Mouse (Mus musculus) liver, embryonic 13.5 days (tissue): ENCODE results near the gene Chmp6. TPM values are rescaled to one million over a fixed set of nuclear protein-coding genes. Genes with fewer than 3 reads are reported as not detected.

Experiments
- ATAC-seq: fragments of 200-750 bp; cut with Nextera tagmentation; 2 replicates; pipeline ENCODE4 v1.8.0; 2017; ENCODE audit warnings: low read depth, mild to moderate bottlenecking, moderate number of reproducible peaks, moderate library complexity
- DNase-seq: peaks from one replicate; pipeline ENCODE4 v3.0.0; 2022
- H3K27ac ChIP-seq: fragments of 300-500 bp; sonication (generic); 2 replicates; pipeline ENCODE4 v1.5.1; 2015; ENCODE audit warnings: moderate library complexity, mild to moderate bottlenecking, inconsistent platforms
- H3K27me3 ChIP-seq: fragments of 300-500 bp; sonication (generic); 2 replicates; pipeline ENCODE4 v1.6.1; 2015; ENCODE audit warnings: mild to moderate bottlenecking, inconsistent platforms
- H3K36me3 ChIP-seq: fragments of 300-500 bp; sonication (generic); 2 replicates; pipeline ENCODE4 v1.6.1; 2015; ENCODE audit warnings: mild to moderate bottlenecking, inconsistent platforms
- H3K4me1 ChIP-seq: fragments of 300-500 bp; sonication (generic); replicated peaks from 2 replicates; pipeline ENCODE4 v1.6.1; 2015; ENCODE audit warnings: inconsistent platforms
- H3K4me2 ChIP-seq: fragments of 300-500 bp; sonication (generic); 2 replicates; pipeline ENCODE4 v1.6.1; 2015; ENCODE audit warnings: inconsistent platforms, mild to moderate bottlenecking, moderate library complexity
- H3K4me3 ChIP-seq: fragments of 300-500 bp; sonication (generic); replicated peaks from 2 replicates; pipeline ENCODE4 v1.5.1; 2015; ENCODE audit warnings: mild to moderate bottlenecking, inconsistent platforms
- H3K9ac ChIP-seq: fragments of 300-500 bp; sonication (generic); 2 replicates; pipeline ENCODE4 v1.6.1; 2015; ENCODE audit warnings: mild to moderate bottlenecking, inconsistent platforms
- H3K9me3 ChIP-seq: fragments of 300-500 bp; sonication (generic); replicated peaks from 2 replicates; pipeline ENCODE4 v1.6.1; 2016; ENCODE audit warnings: inconsistent platforms
- WGBS: fragments of 180-500 bp; shearing (Covaris S2); methylation state at CpG from one replicate; pipeline ENCODE4 v1.1.7; 2015; ENCODE audit not compliant: insufficient replicate concordance; 5-methylcytosine and 5-hydroxymethylcytosine counted together
- polyA plus RNA-seq: library from polyadenylated mRNA; unstranded; fragments of >200 nt; fragmentation: Nextera tagmentation; extraction: Ambion mirVana; gene quantifications from 2 replicates; pipeline ENCODE4 v1.2.1, GENCODE M21; 2015

Chmp6 gene
- polyA plus RNA-seq, 1 experiment from 2014 or later = 37.4 TPM

- 26% methylated on average over 5 of the region's 5 CpGs for WGBS
- H3K9me3 ChIP-seq = no peaks in the 10 kb centered on the region
- no peak overlapping the region for H3K4me3 ChIP-seq
- H3K36me3 ChIP-seq = no peaks in the 10 kb centered on the region
- no peak overlapping the region for H3K9ac ChIP-seq
- H3K27ac ChIP-seq = no peak overlapping the region
- H3K4me2 ChIP-seq = no peak overlapping the region
- ATAC-seq (no peak), DNase-seq (peak; percentile 30)
- no peaks in the 10 kb centered on the region for H3K27me3 ChIP-seq
- peaks cover 16% of the 10 kb centered on the region for H3K4me1 ChIP-seq
Observed at GRCm38 (mm10) chr11:119925176-119925575, 11.9 kb downstream of the Chmp6 start.

GRCm38 (mm10) chr11:119926762-119927161 is 13.5 kb downstream of the Chmp6 start:
- H3K4me3 ChIP-seq = no peak overlapping the region
- H3K4me2 ChIP-seq = no peak overlapping the region
- WGBS = 57% methylated on average over 5 of the region's 5 CpGs
- DNase-seq = no peak
- H3K36me3 ChIP-seq = no peaks in the 10 kb centered on the region
- ATAC-seq = no peak
- no peak overlapping the region for H3K27ac ChIP-seq
- H3K9ac ChIP-seq = no peak overlapping the region
- no peaks in the 10 kb centered on the region for H3K27me3 ChIP-seq
- H3K4me1 ChIP-seq = peaks cover 14% of the 10 kb centered on the region
- no peaks in the 10 kb centered on the region for H3K9me3 ChIP-seq

- Histone ChIP-seq H3K36me3 (no peaks in the 10 kb centered on the region), H3K27me3 (no peaks in the 10 kb centered on the region), H3K4me3 (peak overlapping the region; percentile 35), H3K9me3 (no peaks in the 10 kb centered on the region), H3K27ac (no peak overlapping the region), H3K4me2 (peak overlapping the region; percentile 54), H3K9ac (no peak overlapping the region; the same call in 1 of the 2 replicates), H3K4me1 (peaks cover 10% of the 10 kb centered on the region; the same call in 1 of the 2 replicates)
- 0 out of 2 replicates have a peak, but pooled peaks have one; percentile 55 for ATAC-seq
- DNase-seq = peak; percentile 34
- 9% methylated on average over 16 of the region's 16 CpGs for WGBS
Observed at GRCm38 (mm10) chr11:119928023-119928681, 14.9 kb downstream of the Chmp6 start.

GRCm38 (mm10) chr11:119929603-119930265 is 16.5 kb downstream of the Chmp6 start:
- Histone ChIP-seq H3K27ac (no peak overlapping the region), H3K9ac (no peak overlapping the region), H3K36me3 (no peaks in the 10 kb centered on the region), H3K27me3 (no peaks in the 10 kb centered on the region), H3K4me2 (no peak overlapping the region), H3K9me3 (no peaks in the 10 kb centered on the region), H3K4me3 (no peak overlapping the region), H3K4me1 (peaks cover 7% of the 10 kb centered on the region; the same call in 1 of the 2 replicates)
- DNase-seq (no peak), ATAC-seq (no peak)
- WGBS = 55% methylated on average over 6 of the region's 6 CpGs

- Histone ChIP-seq H3K4me1 (peaks cover 23% of the 10 kb centered on the region), H3K36me3 (no peaks in the 10 kb centered on the region), H3K4me2 (no peak overlapping the region), H3K9ac (no peak overlapping the region), H3K9me3 (no peaks in the 10 kb centered on the region), H3K27ac (no peak overlapping the region), H3K4me3 (no peak overlapping the region), H3K27me3 (no peaks in the 10 kb centered on the region)
- 54% methylated on average over 10 of the region's 10 CpGs for WGBS
- DNase-seq (no peak), ATAC-seq (no peak)
Observed at GRCm38 (mm10) chr11:119931809-119932208, 18.6 kb downstream of the Chmp6 start.

- Histone ChIP-seq H3K36me3 (no peaks in the 10 kb centered on the region), H3K4me1 (peaks cover 36% of the 10 kb centered on the region), H3K27me3 (peaks cover 10% of the 10 kb centered on the region; the same call in 1 of the 2 replicates), H3K4me3 (no peak overlapping the region), H3K9me3 (no peaks in the 10 kb centered on the region), H3K4me2 (no peak overlapping the region), H3K9ac (no peak overlapping the region), H3K27ac (no peak overlapping the region)
- DNase-seq (no peak), ATAC-seq (no peak)
- WGBS = 43% methylated on average over 4 of the region's 4 CpGs
Observed at GRCm38 (mm10) chr11:119933142-119933541, 19.9 kb downstream of the Chmp6 start.

GRCm38 (mm10) chr11:119933819-119934583 is 20.8 kb downstream of the Chmp6 start:
- Histone ChIP-seq H3K9me3 (no peaks in the 10 kb centered on the region), H3K4me3 (no peak overlapping the region), H3K9ac (no peak overlapping the region), H3K27me3 (peaks cover 18% of the 10 kb centered on the region), H3K4me1 (peaks cover 40% of the 10 kb centered on the region), H3K4me2 (no peak overlapping the region), H3K36me3 (no peaks in the 10 kb centered on the region), H3K27ac (no peak overlapping the region)
- WGBS = 61% methylated on average over 8 of the region's 8 CpGs
- ATAC-seq (no peak; the same call in 1 of the 2 replicates), DNase-seq (no peak)

- 49% methylated on average over 8 of the region's 8 CpGs for WGBS
Observed at GRCm38 (mm10) chr11:119934773-119935172, 21.5 kb downstream of the Chmp6 start.

GRCm38 (mm10) chr11:119935457-119935856 is 22.2 kb downstream of the Chmp6 start:
- Histone ChIP-seq H3K9ac (no peak overlapping the region), H3K4me3 (no peak overlapping the region)
- DNase-seq = no peak

More at GRCm38 (mm10) chr11:119934773-119935172, 21.5 kb downstream of the Chmp6 start:
- no peaks in the 10 kb centered on the region for H3K9me3 ChIP-seq
- peaks cover 45% of the 10 kb centered on the region for H3K4me1 ChIP-seq
- no peak for DNase-seq
- H3K27me3 ChIP-seq = peaks cover 26% of the 10 kb centered on the region
- no peak overlapping the region for H3K4me2 ChIP-seq
- H3K27ac ChIP-seq = no peak overlapping the region
- H3K9ac ChIP-seq = no peak overlapping the region
- H3K4me3 ChIP-seq = no peak overlapping the region
- no peak for ATAC-seq
- H3K36me3 ChIP-seq = no peaks in the 10 kb centered on the region

GRCm38 (mm10) chr11:119936456-119936855 is 23.2 kb downstream of the Chmp6 start:
- WGBS = 71% methylated on average over 2 of the region's 2 CpGs
- ATAC-seq (peak; percentile 34; the same call in 1 of the 2 replicates), DNase-seq (no peak)
- no peaks in the 10 kb centered on the region for H3K36me3 ChIP-seq
- H3K9me3 ChIP-seq = no peaks in the 10 kb centered on the region
- peaks cover 62% of the 10 kb centered on the region for H3K4me1 ChIP-seq
- H3K4me2 ChIP-seq = no peak overlapping the region
- peak overlapping the region; percentile 20 for H3K27ac ChIP-seq
- no peak overlapping the region for H3K4me3 ChIP-seq
- H3K27me3 ChIP-seq = peaks cover 39% of the 10 kb centered on the region
- 0 out of 2 replicates have a peak overlapping the region, but pooled peaks have one; percentile 2 for H3K9ac ChIP-seq

More at GRCm38 (mm10) chr11:119935457-119935856, 22.2 kb downstream of the Chmp6 start:
- Histone ChIP-seq H3K4me2 (no peak overlapping the region), H3K9me3 (no peaks in the 10 kb centered on the region), H3K4me1 (peaks cover 52% of the 10 kb centered on the region), H3K36me3 (no peaks in the 10 kb centered on the region), H3K27ac (no peak overlapping the region), H3K27me3 (peaks cover 32% of the 10 kb centered on the region)
- 42% methylated on average over 6 of the region's 6 CpGs for WGBS
- ATAC-seq = no peak

GRCm38 (mm10) chr11:119937216-119937615 is 24.0 kb downstream of the Chmp6 start:
- peak overlapping the region; percentile 20; the same call in 1 of the 2 replicates for H3K27ac ChIP-seq

More at GRCm38 (mm10) chr11:119937216-119937615, 24.0 kb downstream of the Chmp6 start:
- no peak overlapping the region for H3K4me3 ChIP-seq
- H3K27me3 ChIP-seq = peaks cover 47% of the 10 kb centered on the region
- ATAC-seq (no peak), DNase-seq (no peak)
- no peaks in the 10 kb centered on the region for H3K9me3 ChIP-seq
- H3K9ac ChIP-seq = no peak overlapping the region
- no peaks in the 10 kb centered on the region for H3K36me3 ChIP-seq
- H3K4me1 ChIP-seq = peaks cover 70% of the 10 kb centered on the region
- 45% methylated on average over 12 of the region's 12 CpGs for WGBS
- H3K4me2 ChIP-seq = no peak overlapping the region
